Mouse (Mus musculus) frontal cortex, adult 2 months (tissue): ENCODE results near the gene Arhgap10. TPM values are rescaled to one million over a fixed set of nuclear protein-coding genes. Genes with fewer than 3 reads are reported as not detected.

Experiments
- DNase-seq, 2 experiments: peaks; one replicate each; pipeline ENCODE4 v3.0.0; 2022; ENCODE audit warnings: low spot score in 1 of 2; ENCODE audit errors: extremely low spot score in 1 of 2
- polyA plus RNA-seq: library from polyadenylated mRNA; depleted of rRNA; stranded (reverse); fragments of >200 nt; gene quantifications from 2 replicates; pipeline ENCODE4 v1.2.3, GENCODE M21; 2012

Gene Arhgap10
- polyA plus RNA-seq, 1 experiment, result 17.4 TPM

DNA sequence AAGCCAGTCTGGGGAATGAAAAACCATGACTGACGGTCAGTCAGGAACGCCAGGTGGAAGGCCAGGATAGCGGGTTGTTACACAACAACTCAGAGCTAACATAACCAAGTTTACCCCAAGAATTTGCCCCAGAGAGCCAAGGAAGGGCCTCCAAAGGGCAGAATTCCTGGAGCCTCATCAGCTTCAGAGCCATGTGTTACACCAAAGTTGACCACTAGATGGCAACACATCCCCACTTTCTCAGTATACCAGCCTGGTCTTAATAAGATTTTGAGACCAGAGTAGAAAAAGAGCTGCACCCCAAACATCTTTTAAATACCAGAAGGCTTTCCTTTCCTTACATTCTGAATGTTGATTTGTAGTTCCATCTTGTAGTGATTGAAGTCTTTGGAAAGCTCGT lies 98.0 kb downstream of the Arhgap10 start:
- peak in 1 of 2 experiments; percentile 89 for DNase-seq

DNA sequence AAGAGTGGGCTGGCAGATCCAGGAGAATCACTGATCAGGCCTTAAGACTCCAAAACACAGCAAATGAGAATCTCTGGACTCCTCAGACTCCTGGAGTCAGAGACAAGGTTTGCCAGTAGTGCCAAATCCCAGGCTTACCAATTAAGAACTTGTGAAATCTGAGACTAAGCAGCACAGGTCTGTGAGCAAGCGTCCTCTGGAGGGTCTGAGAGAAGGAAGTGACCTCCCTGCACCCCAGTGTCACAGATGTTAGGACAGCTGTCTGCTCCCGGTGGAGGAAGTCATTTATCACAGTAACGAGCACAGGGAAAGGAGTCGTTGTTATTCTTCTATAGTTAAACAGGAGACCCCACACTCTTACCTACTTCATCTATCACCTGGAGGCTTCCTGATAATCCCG lies 101.0 kb downstream of the Arhgap10 start:
- DNase-seq, result no peak

DNA sequence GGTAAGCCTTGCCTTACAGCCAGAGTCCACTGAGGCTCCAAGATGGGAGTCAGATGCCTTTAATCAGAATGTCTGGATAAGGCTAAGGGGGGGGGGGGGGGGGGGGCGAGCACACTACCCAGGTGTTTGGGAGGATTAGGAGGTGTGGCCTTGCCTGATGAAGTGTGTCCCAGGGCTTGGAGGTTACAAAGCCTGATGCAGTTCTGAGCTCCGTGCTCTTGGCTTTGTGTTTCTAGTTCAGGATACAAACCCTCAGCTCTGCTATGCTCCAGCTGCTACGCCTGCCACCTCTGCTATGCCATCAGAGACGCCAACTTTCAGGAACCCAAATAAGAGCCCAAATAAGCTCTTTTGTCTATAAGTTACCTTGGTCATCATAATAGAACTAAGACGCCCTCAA lies 101.7 kb downstream of the Arhgap10 start:
- DNase-seq, result no peak

DNA sequence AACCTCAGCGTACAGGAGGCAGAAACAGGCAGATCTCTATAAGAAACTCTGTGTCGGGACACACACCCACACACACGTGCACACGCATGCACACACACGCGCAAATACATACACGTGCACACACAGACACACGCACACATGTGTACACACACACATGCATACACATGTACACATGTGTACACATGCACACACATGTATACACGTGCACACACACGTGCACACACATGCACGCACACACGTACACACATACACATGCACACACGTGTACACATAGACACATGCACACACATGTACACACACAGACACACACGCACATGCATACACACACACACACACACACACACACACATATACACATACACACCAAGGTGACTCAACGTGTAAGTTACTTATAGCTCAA lies 106.5 kb downstream of the Arhgap10 start:
- DNase-seq, result no peak

DNA sequence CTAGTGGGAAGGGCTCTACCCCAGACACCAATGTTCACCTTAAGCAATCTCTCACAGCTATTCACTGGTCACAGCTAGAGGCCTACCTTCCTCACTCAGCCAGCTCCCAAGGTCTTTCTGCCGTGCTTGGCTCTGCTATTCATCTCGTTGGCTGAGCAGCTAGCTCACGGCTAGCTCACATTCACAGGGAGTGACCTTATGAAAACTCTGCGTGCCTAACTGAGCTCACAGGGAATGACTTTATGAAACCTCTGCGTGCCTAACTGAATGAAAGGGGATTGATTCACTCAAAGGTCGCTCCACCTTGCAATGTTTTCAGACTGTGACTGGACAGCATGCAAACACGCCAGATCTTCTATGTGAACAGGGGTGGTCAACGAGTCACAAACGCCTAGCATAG lies 107.4 kb downstream of the Arhgap10 start:
- DNase-seq, result no peak

DNA sequence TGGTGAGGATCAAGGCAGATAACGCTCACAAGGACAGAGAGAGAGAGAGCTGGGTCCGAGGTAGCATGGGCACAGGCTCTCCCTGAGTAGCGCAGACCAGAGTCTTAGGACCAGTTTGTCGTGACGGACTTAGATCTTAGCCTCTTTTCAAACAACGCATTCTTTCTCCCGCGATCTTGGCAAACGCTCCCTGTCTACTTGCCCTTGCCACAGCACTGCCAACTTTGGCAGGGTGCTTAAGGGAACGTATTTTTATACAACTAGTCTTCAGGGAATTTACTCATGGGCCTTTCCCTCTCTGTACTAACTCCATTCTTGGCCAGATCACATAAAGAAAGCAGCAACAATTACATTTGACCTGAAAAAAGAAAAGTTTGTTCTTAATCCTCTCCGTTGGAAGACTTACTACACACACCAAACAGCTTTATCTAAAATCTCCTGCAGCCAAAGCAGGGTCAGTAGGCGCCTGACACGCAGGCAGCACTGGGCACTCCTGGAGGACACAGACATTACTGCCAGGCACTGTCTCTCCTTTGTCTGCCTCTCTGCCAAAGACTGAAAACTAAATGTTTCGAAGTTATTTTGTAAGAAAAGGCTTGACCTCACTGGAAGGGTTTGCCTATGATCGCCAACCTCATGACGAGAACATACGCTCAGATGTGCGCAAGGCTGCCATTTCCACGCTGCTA lies 109.1 kb downstream of the Arhgap10 start:
- DNase-seq, result no peak

DNA sequence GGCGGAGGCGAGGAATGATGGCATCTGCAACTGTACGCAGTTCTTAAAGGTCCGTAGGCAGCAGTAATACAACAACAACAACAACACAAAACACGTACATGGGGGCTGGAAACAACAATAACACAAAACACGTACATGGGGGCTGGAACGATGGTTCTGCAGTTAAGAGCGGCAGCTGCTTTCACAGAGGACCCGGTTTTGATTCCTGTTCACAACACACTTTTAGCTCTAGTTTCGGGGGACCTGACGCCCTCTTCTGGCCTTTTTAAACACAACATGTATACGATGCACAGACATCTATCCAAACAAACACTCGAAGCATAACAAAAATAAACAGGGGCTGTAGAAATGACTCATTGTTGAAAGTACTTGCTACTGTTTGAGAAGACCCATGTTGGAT lies 110.9 kb downstream of the Arhgap10 start:
- DNase-seq, result no peak

DNA sequence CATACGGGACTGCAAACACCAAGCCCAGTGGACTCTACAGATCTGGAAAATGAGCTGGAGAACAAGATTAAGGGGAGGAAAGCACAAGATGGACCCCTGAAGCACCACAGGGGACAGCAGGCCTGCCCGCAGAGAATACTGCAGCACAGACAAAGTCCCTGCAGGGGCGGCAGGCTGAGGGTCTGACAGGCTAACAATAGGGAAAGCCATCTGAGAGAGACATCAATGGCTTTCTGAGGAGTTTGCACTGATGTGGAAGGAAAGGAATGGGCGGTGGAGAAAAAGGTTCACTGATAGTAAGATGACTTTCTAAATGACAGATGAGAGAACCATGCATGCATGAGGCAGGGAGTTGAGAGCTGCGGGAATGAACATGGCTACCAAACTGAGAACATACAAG lies 111.3 kb downstream of the Arhgap10 start:
- no peak for DNase-seq

DNA sequence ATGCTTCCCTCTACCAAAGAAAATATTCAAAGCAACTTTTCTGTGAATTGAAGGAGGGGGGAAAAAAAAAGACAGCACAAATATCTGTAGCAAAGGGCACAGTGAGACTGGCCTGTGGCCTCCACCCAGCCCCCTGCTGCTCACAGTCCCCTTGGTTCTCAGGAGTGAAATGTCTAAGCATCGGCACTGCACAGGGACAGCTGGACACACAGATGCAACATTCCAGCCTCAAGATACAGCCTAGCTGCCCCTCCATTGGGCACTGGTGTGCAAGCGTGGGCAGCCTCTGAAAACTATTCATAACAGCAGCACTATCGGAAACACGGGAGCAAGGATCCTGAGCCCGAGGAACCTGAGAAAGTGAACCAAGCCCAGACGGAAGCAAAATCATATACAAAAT lies 113.7 kb downstream of the Arhgap10 start:
- no peak for DNase-seq

DNA sequence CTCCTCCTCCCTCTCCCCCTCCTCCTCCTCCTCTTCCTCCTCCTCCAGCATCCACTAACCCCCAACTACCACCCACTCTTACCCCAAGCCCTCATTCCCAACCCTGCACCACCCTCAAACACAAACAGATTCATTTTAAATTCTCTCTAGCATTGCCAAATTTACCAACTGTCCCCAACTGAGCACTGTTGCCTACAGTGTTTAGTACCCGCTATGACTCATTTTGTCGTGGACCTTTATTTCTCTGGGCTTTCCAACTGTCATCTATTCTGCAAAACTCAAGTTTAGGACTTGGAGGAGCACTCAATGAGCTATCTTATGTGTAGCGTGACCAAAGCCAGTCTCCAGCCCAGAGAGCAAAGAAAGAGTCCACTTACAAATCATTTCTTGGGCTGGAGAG lies 115.8 kb downstream of the Arhgap10 start:
- no peak for DNase-seq

DNA sequence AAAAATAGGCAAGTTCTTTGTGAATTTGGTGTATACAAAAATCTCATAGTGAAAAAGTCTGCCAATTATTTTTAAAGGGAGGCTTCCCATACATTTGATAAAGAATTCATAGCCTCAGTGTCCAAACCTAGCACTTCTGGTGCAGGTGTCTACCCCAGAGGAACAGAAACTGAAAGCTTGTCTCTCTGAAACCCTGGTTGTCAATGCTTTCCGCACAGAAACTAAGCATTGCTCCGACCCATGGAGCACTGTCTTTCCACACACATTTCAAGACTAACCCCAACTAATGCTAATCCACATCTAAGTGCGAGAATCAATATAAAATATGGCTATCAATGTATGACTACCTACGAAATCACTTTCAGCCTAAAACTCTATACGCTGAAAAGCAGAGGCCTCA lies 116.6 kb downstream of the Arhgap10 start:
- no peak for DNase-seq

DNA sequence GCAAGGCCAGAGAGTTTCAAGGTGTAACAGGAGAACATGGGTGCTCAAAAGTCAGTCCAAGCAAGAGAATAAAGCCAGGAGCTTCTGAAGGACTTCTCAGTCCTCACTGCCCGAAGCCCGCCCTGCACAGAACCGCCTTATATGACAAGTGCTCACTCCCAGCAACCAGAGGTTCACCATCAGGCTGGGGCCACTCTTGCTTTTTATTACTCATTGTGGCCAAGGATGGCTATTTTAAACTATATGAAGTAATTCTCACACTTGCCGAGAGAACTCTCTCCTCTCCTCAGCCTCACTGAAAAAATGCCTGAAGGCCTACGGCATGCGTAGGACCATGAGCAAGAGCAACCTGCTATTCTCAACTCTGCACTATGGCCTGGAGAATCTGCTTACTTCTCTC lies 133.7 kb downstream of the Arhgap10 start:
- DNase-seq, result no peak

DNA sequence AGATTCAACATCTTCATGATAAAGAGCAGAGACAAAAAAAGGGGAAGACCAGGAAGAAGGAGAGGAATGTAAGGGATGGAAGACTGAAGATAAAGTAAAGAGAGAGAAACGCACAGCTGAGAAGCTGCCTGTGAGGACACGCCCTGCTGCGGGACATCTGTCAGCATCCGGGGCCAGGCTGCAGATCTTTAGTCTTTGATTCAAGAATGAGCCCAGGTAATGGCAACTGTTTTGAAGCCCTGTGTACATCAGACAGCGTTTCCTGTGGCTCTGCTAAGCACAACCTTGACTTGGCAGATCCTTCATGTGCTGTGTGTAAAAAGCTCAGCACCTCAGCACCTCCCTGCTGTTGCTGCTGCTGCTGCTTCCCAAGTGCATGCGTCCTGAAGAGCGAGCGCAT lies 134.1 kb downstream of the Arhgap10 start:
- no peak for DNase-seq

DNA sequence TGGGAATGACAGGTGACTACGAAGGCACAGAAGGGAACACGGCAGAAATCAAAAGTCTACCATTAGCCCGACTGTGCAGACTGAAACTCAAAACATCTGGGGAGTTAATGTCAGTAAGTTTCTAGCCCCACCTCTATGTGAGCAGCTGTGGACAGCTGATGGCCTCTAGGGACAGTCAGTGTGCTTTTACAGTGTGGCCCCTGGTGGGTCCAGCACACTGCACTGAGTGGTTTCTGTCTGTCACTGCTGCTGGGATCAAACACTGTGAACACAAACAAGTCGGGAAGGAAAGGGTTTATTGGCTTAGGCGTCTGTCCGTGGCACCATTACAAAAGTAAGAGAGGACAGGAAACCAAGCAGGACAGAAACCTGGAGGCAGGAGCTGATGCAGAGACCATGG lies 136.9 kb downstream of the Arhgap10 start:
- no peak for DNase-seq

DNA sequence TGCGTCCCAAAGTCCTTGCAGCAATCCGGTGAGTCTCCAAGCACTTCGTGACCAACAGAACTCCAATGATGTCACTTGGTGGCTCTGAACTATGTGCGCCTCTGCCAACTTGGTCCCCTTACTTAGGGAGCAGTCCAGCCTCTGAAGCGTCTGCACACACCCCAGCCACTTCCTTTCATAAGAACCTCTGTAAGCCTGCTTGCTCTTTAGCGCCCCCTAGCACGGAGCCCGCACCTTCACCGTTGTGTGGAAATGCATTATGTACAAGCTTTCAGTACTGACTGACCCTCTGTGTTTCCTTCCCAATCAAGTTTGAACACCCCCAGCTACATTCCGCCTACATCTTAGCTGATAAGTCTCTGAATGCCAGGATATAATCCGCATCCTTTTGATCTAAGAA lies 138.5 kb downstream of the Arhgap10 start:
- DNase-seq, result no peak

DNA sequence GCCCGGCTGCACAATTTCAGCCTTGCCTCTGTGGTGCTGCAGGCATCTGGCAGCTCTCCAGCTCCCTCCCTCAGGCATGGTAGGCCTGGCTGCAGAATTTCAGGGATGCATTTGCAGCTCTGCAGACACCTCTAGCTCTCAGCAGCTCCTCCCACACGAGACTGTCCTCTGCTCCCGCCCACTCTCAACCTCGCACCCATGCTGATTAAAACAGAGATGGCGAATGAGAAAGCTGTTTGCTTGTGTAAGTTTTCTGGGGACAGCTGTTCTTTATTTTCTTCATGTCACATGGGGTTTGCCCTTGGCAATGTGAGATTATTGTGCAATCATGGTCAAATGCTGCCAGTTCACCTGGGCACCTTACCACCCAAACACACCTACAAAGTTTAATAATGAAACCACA lies 141.3 kb downstream of the Arhgap10 start:
- DNase-seq, result peak; percentile 47 to 74

DNA sequence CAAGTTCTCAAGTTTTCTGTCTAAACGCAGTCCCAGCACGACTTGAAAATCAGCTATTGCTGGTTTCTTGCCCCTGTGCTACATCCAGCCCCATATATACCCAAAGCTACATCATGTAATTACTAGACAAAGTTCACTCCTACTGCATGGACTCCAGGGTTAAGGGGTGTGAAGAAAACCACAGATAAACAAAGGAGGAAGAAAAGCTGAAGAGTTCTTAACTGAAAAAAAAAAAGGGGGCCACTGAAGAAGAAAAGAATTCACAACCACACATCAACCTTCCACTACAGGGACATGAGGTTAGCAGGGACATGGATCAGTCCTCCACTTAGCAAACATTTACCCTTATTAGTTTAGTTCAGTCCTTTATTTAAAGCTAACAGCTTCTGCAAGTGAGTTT lies 141.8 kb downstream of the Arhgap10 start:
- DNase-seq, result no peak

DNA sequence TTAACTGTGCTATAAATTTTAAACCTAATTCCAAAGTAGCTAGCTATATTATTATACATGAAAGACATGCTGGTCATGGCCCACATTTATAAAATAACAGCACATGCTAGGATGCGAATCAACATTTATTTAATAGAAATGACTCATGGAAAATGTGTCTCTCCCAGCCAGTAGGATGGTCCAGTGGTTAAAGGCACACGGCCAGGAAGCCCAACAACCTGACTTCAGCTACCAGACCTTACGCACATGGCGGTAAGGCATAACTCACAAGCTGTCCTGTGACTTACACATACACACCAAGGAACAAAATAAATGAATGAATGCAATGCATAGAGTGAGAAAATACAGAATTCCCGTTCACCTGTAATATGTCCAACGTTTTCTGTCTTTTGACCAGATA lies 146.7 kb downstream of the Arhgap10 start:
- no peak for DNase-seq

DNA sequence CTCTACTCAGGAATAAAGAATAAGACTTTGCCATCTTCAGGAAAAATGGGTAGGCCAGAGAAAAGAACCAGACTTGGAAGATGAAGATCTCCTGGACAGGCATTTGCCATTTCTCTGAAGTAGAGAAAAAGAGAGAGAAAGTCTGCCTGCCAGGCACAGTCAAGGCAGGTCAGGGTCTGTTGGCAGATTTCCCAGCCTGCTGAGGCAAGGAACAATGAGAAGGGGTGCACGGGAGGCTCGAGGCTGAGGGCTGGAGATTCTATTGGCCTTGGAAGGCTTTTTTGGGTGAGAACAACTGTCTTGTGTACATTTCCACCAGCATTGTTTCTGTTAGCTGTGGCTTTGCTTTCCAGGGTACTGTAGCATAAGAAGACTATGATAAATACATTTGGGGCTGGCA lies 147.4 kb downstream of the Arhgap10 start:
- DNase-seq, result no peak

DNA sequence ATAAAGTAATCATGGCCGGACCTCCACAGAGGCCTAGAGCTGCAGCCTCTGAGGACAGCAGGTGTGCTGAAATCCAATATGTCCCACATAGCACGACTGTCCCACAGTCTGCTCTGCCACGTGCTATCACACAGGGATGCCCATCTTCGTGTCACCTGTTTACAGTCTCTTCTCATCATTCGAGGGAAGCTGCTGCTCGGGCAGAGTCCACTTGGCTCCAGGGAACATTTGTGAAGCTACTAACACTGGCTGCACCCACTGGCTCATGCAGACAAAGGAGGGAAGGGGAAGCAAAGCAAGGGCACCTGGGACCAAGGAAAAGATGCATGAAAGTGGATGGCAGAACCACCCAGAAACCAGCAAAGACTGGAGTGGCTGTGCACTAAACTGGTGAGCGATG lies 148.1 kb downstream of the Arhgap10 start:
- DNase-seq, result no peak

DNA sequence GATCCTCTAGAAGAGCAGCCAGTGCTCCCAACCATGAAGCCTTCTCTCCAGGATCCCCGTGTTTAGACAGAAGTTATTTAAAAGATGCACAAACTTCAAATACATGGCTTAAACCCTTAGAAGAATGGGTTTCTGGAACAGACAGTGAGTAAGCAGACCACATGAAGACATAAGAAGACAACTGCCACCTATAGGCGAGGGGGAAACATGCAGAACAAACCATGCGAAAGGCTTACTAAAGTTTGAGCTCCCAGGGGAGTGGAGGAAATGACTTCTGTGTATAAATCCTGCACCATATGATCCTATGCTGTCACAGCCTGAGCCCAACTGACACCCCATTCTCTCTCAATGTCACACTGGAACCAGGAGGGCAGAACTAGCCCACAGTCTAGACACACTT lies 150.7 kb downstream of the Arhgap10 start:
- DNase-seq, result peak in 1 of 2 experiments; percentile 43

DNA sequence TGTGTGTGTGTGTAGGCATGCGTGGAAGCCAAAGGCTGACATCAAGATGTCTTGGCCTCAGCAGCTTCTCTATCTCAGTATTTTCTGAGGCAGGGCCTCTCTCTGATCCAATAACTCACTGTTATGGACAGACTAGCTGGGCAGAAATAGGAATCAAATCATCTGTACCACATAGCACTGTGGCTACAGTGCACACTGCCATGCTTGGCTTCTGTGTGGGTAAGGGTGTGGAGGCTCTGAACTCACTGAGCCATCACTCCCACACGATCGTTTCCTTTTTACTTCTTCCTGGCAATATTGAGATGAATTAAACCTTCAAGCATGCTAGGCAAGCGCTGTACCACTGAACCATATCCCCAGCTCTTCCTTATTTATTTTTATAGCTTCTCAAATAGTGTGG lies 151.3 kb downstream of the Arhgap10 start:
- no peak for DNase-seq

DNA sequence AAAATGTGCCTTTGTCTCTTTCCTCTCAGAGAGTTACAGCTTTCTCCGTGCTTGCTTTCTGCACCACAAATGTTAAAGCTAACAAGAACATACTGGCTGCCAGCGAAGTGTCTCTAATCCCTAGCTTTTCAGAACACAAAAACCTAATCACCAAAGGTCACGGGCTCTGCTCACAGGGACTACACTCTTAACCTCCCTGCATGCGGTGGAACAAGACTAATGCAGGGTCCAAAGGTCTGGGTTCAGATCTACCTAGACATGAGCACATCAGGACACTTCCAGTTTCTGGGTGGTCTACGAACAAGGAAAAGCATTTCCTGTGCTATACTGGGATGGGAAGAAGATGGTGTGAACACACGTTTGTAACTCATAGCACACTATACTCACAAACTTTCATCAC lies 151.8 kb downstream of the Arhgap10 start:
- DNase-seq, result no peak
